In the genomic region with DNA sequence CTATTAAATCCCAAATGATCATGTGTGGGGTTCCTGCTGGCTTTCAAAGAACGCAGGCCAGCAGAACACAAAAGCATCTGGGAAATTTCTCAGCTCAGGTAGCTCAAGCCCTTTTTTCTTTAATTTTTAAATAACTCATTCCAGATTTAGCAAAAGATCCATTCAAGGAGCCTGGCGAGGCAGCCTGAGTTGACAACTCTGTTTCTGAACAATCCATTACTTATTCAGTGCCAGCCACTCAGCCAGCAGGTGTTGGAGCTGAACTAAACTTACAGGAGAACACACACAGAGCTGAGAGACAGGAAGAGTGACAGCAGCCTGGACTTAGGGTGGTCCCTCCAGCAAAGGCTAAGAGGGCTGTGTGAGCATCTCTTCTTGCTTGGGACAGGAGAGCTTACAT, we compare ENCODE assay signal across 16 mouse cellular contexts.
"Had no signal": no experiment of that assay in that cellular context is flagged by ENCODE, and none has a peak within 500 bp of the region (broad histone marks: within the 10 kb centered on the region; RNA-seq: fewer than 3 reads in every experiment).

No protein-coding gene starts in this region.

- H3K4me1 ChIP-seq: liver, embryonic 15.5 days; stomach, embryonic 15.5 days had no signal

- DNase-seq: kidney, postnatal 10 days; kidney, postnatal 4 days; lung, embryonic 14.5 days; lung, postnatal 10 days; lung, postnatal 4 days; midbrain, embryonic 14.5 days; thymus, adult 2 months; thymus, postnatal 25 days had no signal

- H3K4me3 ChIP-seq: layer of hippocampus, adult 2 months; limb, embryonic 10.5 days; liver, embryonic 15.5 days; midbrain, embryonic 10.5 days; myocyte; neural tube, embryonic 15.5 days; stomach, embryonic 15.5 days had no signal

- H3K9ac ChIP-seq: liver, embryonic 15.5 days; lung, embryonic 14.5 days; neural tube, embryonic 15.5 days; stomach, embryonic 15.5 days had no signal

- H3K27ac ChIP-seq: layer of hippocampus, adult 2 months; limb, embryonic 10.5 days; liver, embryonic 15.5 days; midbrain, embryonic 10.5 days; neural tube, embryonic 15.5 days; stomach, embryonic 15.5 days had no signal

- H3K36me3 ChIP-seq: limb, embryonic 10.5 days; liver, embryonic 15.5 days; midbrain, embryonic 10.5 days; neural tube, embryonic 15.5 days; stomach, embryonic 15.5 days had no signal

- H3K27me3 ChIP-seq: liver, embryonic 15.5 days; neural tube, embryonic 15.5 days; stomach, embryonic 15.5 days had no signal

- H3K9me3 ChIP-seq: limb, embryonic 10.5 days; liver, embryonic 15.5 days; midbrain, embryonic 10.5 days; neural tube, embryonic 15.5 days; stomach, embryonic 15.5 days had no signal

- H3K4me2 ChIP-seq: liver, embryonic 11.5 days; liver, embryonic 15.5 days; lung, embryonic 14.5 days; neural tube, embryonic 15.5 days; stomach, embryonic 15.5 days had no signal
